Mouse (Mus musculus): Measurements from ENCODE around the gene Rapgef2.

The Rapgef2 gene

DNA sequence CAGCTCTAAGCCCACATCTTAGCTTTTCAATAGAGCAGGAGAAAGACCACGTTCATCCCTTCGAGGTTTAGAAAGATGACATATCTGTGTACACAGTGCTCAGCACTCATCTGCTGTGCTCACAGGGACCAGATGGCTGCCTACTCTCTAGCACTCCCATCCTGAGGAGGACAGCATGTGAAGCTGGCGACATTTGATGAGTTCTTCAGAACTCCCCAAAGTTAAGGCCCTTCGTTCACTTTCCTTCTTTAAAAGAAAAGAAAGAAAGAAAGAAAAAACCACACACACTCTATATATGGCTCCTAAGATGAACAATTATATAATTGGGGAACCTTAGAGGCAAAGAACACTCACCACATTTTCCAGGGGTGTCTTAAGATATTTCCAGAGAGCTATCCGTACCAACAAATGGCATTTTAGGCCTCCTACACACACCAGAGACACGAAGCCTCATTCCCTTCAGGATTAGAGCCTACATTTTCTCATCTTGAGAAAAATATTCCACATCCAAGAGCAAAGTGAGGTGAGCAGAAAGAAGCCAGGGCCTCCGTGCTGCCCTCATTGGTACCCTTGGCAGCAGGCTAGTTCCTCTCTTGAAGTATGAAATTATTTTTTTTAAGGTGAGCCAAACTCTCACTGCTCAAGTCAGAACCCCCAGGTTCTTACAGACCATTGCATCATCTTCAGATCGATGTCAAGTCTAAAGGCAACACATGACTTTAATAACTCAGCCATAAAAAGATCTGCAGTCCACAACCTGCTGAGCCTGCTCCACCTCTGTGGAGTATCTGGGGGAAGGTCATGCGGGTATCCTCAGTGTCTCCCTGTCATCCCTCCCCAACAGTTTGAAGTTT, 270.5 kb downstream of the Rapgef2 start:
- no peak for DNase-seq

All from cerebellum, adult 18-20 months (tissue).